Mouse (Mus musculus): ENCODE measurements around the gene Colgalt2.

GRCm38 (mm10) chr1:152490842-152491241 is 91.2 kb downstream of the Colgalt2 start:
- TF ChIP-seq GATA1 (IDR thresholded peaks at IDR 0.05; ENCODE audit: borderline replicate concordance, low read length) = no peak
- TF ChIP-seq FLI1 (IDR thresholded peaks at IDR 0.05; ENCODE audit: low read length) = no peak

Measured in megakaryocyte, embryonic 14.5 days (primary cell).